Mouse (Mus musculus): ENCODE data around the gene Ttll2. TPM values are rescaled to one million over a fixed set of nuclear protein-coding genes. Genes with fewer than 3 reads are reported as not detected.
"Not testable (repeated sequence)": the region's sequence is repeated elsewhere in the genome, so short reads cannot be mapped to it uniquely, and the experiment has no call there.

The Ttll2 gene
- polyA plus RNA-seq, 1 experiment = not detected

DNA sequence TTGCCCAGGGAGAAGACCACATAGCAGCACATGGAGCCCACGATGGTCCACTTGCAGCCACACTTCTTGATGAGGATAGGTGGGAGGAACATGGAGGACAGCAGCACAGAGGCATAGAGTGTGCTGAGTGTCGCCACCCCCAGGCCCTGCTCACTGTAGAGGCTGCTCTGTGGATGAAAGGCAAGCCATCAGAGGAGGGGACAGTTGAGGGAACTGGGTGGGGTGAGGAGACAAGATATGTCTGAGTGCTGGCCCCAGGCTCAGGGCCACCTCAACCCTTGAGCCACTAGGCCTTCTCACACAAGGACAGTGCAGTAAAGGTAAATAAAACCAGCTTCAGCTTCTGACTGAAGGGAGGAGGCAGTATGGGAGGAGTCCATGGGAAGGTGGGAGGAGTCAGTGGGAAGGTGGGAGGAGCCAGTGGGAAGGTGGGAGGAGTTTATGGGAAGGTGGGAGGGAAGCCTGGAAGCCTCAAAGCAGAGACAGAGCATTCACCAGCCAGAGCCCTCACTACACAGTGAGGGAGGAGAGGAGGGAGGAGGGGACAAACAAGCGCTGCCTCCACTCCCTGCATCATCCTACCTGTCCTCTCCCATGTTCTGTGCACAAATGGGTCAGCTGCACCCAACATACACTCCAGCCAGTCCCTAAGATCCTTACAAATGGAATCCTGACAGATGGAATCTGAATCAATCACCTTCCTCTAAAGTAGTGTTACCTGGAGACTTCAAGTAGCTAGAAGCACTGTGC is 24.6 kb upstream of the Ttll2 start:
- not testable (repeated sequence) for H3K27ac ChIP-seq (ENCODE audit: insufficient read depth, low read depth, low read length); H3K4me1 ChIP-seq (ENCODE audit: control insufficient read depth, insufficient read depth, low read length); H3K4me3 ChIP-seq (ENCODE audit: insufficient read depth, low read length)

DNA sequence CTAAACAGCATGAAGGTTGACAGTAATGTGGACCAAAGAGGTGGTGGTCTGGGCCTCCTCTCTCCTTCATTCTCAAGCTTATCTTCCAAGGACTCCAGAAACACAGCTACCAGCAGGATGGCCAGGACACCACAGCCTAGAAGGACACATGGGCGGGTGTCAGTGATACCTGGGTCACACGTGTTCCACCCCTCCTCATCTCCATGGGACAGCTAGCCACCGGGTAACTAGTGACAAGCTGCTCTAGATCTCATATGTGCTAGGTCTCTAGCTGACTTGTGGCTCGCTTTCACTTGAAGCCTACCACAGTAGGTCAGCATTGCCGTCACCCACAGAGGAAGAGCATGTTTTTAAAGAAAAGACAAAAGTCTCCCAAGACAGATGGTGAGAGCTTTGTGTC is 19.4 kb upstream of the Ttll2 start, which contains the start of gene Gm49630:
Gene Gm49630 (minus strand): TSS at position 101 of the 400 bp plus-strand sequence.
- H3K27ac ChIP-seq (ENCODE audit: insufficient read depth, low read depth, low read length); H3K4me1 ChIP-seq (ENCODE audit: control insufficient read depth, insufficient read depth, low read length); H3K4me3 ChIP-seq (ENCODE audit: insufficient read depth, low read length): not testable (repeated sequence)

DNA sequence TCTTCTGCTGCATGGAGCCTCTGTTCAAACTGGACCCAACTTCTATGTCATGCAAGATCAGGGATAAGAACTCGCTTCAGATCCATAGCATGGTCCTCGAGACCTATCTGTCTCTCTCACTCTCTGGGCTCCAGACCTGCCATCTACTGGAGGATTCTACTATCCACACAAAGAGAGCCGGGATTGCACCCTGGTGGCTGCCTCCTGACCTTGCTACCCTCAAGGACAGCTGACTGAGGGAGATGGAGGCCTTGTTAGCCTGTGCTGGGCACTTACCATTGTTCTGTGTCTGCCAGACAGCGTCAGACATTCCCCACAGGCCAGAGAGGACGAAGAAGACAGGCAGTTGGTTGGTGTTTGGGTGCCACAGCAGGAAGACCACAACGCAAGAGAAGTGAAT is 16.9 kb upstream of the Ttll2 start:
- H3K4me3 ChIP-seq (ENCODE audit: insufficient read depth, low read length); H3K4me1 ChIP-seq (ENCODE audit: control insufficient read depth, insufficient read depth, low read length); H3K27ac ChIP-seq (ENCODE audit: insufficient read depth, low read depth, low read length): not testable (repeated sequence)

DNA sequence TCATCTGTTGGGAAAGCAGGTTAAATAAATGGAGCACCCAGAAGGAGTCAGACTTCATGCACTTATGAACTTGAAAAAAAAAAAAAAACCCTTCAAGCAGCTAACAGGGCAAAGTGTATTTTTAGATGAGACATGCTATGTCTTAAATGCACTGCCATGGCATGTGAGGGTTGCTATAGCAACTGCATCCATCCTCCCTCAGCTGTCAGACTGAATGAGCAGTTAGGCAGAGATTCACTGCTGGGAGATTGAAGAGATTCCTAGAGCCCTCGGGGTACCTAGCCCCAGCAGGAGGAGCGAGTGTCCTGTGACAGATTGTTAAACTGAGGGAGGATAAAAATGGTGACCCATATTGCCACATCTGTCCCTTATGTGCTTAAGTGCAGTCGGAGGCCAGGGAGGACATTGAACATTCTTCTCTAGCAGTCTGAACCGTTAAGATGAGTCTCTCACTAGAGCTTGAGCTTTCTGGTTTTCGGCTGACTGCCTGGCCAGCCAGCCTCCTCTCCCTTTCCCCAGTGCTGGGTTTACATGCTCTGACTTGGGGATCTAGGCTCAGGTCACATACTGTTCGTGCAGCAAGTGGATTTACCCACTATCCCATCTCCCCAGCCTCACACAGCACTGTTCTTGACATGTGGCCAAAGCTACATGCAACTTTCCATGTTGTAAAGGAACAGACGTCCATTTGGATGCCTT is 14.3 kb upstream of the Ttll2 start:
- H3K27ac ChIP-seq (ENCODE audit: insufficient read depth, low read depth, low read length); H3K4me1 ChIP-seq (ENCODE audit: control insufficient read depth, insufficient read depth, low read length); H3K4me3 ChIP-seq (ENCODE audit: insufficient read depth, low read length): not testable (repeated sequence)

DNA sequence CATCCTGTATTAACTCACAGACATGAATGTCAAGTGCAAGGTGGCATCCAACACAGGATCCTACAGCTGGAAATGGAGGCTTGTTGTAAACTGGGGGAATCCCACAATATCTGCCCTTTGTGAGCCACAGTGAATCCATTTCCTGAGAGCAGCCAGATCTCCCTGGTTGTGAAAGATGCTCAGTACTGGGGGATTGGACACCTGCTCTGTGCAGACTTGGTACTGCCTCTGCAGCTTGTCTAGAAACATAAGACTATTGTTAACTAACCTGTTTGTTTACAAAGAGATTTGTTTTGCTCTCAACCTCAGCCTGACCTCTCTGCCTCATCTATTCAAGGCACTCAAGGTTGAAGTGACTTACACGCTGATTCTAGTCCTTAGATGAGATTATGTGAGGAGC is 13.8 kb upstream of the Ttll2 start:
- not testable (repeated sequence) for H3K4me1 ChIP-seq (ENCODE audit: control insufficient read depth, insufficient read depth, low read length); H3K4me3 ChIP-seq (ENCODE audit: insufficient read depth, low read length); H3K27ac ChIP-seq (ENCODE audit: insufficient read depth, low read depth, low read length)

DNA sequence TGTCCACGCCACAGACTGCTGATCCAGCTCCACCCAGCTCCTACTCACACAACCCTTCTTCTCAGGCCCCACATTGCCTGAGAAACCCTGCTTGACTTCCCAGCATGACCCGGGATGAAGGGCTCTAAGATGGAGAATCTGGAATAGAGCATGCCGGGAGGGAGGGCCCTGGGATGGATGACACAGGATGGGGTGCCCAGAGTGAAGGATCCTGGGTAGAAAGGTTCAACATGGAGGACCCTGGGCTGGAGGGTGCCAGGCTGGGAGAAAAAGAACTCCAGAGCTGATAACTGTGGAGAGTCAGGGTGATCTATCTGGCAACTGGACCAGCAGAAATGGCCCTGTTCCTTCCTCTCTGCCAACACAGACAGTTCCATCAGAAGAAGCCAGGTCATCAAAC is 13.1 kb upstream of the Ttll2 start:
- H3K4me1 ChIP-seq (ENCODE audit: control insufficient read depth, insufficient read depth, low read length); H3K27ac ChIP-seq (ENCODE audit: insufficient read depth, low read depth, low read length); H3K4me3 ChIP-seq (ENCODE audit: insufficient read depth, low read length): not testable (repeated sequence)

DNA sequence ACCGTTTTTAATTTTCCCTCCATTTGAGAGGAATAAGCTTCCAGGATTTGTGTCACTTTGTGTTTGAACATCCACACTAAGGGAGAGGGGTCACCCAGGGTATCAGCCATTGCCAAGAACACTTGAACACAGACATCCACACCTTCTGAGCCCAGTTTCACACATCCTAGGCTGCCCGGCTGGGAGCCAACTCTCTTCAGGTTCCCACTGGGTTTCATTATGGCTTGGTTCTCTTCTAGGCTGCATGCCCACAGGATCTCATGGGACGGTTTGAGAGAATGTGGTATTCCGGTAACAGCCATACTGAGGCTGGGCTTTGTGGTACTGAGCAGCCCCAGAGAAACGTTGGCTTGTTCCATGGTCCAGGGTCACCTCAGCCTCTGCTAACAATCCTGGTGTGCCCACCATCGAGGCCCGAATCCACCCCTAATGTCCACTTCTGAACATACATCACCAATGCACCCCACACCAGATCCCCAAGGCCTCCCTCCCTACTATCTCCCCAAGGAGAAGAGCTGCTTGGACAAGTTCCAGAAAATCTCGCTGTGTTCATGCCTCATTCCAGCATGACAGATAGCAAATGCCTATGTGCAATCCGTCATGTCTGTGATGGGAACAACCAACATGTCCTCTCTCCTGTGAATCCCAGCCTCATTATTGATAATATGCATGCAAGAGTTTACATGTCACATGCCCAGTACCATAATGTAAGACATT is 8.4 kb upstream of the Ttll2 start:
- not testable (repeated sequence) for H3K4me3 ChIP-seq (ENCODE audit: insufficient read depth, low read length); H3K4me1 ChIP-seq (ENCODE audit: control insufficient read depth, insufficient read depth, low read length); H3K27ac ChIP-seq (ENCODE audit: insufficient read depth, low read depth, low read length)

DNA sequence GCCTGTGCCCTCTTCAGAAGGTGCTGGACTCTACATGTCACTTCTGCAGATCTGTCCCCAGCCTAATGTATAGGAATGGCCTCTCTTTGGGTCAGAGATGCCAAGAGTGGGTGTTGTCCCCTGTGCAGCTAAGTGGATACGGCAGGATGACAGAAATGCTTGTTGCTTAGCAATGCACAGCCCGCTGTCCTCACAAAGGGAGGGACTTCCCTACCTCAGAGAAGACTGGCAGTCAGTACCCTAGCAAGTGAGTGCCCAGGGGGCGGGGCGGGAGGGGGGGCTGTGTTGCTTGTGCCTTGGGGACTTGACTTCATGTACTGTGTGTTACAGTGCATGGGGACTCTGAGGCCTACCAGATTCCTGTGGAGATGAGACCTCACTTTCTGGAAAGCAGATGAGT is 7.3 kb upstream of the Ttll2 start:
- H3K27ac ChIP-seq (ENCODE audit: insufficient read depth, low read depth, low read length) = not testable (repeated sequence)

GRCm38 (mm10) chr17:7348765-7349164 is 3.7 kb downstream of the Ttll2 start:
- not testable (repeated sequence) for H3K4me3 ChIP-seq (ENCODE audit: insufficient read depth, low read length); H3K4me1 ChIP-seq (ENCODE audit: control insufficient read depth, insufficient read depth, low read length); H3K27ac ChIP-seq (ENCODE audit: insufficient read depth, low read depth, low read length)

More for the DNA sequence above, 7.3 kb upstream of the Ttll2 start:
- not testable (repeated sequence) for H3K4me3 ChIP-seq (ENCODE audit: insufficient read depth, low read length); H3K4me1 ChIP-seq (ENCODE audit: control insufficient read depth, insufficient read depth, low read length)

- not testable (repeated sequence) for H3K4me3 ChIP-seq (ENCODE audit: insufficient read depth, low read length); H3K4me1 ChIP-seq (ENCODE audit: control insufficient read depth, insufficient read depth, low read length); H3K27ac ChIP-seq (ENCODE audit: insufficient read depth, low read depth, low read length)
Measured at GRCm38 (mm10) chr17:7337381-7337780, 15.1 kb downstream of the Ttll2 start.

DNA sequence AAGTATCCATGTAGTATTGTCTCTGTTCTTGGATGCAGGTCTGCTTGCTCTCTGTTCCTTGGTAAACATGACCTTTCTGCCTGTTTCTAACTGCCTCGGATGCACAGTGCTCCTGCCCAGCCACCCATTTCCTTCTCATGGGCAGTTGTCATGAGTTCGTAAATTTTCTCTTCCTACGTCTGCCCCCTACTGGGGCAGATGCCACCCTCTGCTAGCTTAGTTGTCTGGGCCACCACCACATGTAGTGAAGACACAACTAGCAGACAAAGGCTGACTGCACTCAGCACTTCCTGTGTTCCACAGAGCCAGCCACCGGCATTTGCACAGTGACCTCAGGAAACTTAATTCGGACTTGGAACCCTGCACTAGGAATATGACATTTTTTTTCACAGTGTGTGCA is 19.8 kb downstream of the Ttll2 start:
- not testable (repeated sequence) for H3K4me3 ChIP-seq (ENCODE audit: insufficient read depth, low read length); H3K4me1 ChIP-seq (ENCODE audit: control insufficient read depth, insufficient read depth, low read length); H3K27ac ChIP-seq (ENCODE audit: insufficient read depth, low read depth, low read length)

- not testable (repeated sequence) for H3K4me1 ChIP-seq (ENCODE audit: control insufficient read depth, insufficient read depth, low read length); H3K4me3 ChIP-seq (ENCODE audit: insufficient read depth, low read length); H3K27ac ChIP-seq (ENCODE audit: insufficient read depth, low read depth, low read length)
Measured at GRCm38 (mm10) chr17:7326415-7326814, 26.1 kb downstream of the Ttll2 start.

DNA sequence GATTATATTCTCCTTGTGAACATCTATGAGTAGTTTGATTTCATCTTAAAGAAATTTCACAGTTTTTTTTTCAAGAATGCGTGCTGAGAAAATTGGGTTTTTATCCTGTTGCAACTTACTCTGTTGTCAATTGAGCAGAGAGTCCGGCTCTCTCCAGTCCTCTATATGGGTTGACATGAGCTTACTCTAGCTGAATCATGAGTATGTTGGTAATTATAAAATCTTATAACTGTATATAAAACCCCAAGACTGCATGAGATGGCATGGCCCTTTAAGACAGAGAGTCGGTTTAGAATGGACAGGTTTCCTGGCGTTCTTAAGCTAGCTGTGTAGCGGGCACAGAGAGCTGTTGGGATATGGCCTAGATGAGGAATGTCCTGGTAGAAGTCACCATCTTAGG is 28.1 kb downstream of the Ttll2 start, which contains the start of gene Tcp10a:
Gene Tcp10a (plus strand): TSS at position 301 of the 400 bp plus-strand sequence.
- H3K4me1 ChIP-seq (ENCODE audit: control insufficient read depth, insufficient read depth, low read length) = peaks cover 10% of the 10 kb centered on the region; the same call in 1 of the 2 replicates
- H3K4me3 ChIP-seq (ENCODE audit: insufficient read depth, low read length); H3K27ac ChIP-seq (ENCODE audit: insufficient read depth, low read depth, low read length): not testable (repeated sequence)

DNA sequence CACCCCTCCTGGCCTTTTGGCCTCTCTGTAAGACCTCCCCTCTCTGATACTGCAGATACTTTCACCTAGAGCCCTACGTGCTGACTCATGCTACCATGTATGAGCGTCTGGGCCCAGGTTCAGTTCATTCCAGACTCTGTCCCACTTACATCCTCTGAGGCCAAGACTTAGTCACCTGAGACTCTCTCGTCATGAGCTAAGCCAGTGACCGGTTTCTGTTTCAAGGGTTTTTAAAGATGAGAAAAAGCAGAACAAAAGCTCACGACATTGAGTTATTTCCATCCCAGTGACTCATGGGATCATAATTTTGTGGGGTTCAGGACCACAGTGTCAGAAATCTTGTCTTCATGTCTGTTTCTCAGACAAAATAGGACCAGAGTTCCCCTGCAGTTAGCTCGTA is 32.7 kb downstream of the Ttll2 start:
- H3K27ac ChIP-seq (ENCODE audit: insufficient read depth, low read depth, low read length); H3K4me3 ChIP-seq (ENCODE audit: insufficient read depth, low read length): not testable (repeated sequence)
- peaks cover 16% of the 10 kb centered on the region for H3K4me1 ChIP-seq (ENCODE audit: control insufficient read depth, insufficient read depth, low read length)

- not testable (repeated sequence) for H3K4me3 ChIP-seq (ENCODE audit: insufficient read depth, low read length)
- Histone ChIP-seq H3K4me1 (ENCODE audit: control insufficient read depth, insufficient read depth, low read length) (peaks cover 16% of the 10 kb centered on the region), H3K27ac (ENCODE audit: insufficient read depth, low read depth, low read length) (peak overlapping the region; percentile 21; the same call in 1 of the 2 replicates)
Measured at GRCm38 (mm10) chr17:7315693-7316382, 36.7 kb downstream of the Ttll2 start.
